Comparison of ENCODE assay signal across 7 mouse cellular contexts in genomic region chr15:85036566-85037342, GRCm38 (mm10). TPM values are rescaled to one million over a fixed set of nuclear protein-coding genes. Genes with fewer than 3 reads are reported as not detected.
A peak's percentile ranks its signal among the peaks of the same experiment; 100 is the strongest.
DNase-seq lines count a peak whose midpoint lies in the region; ATAC-seq lines count a peak whose summit lies in the region.

No protein-coding gene starts in this region.

- peak overlapping the region; percentile 82 for H3K9ac ChIP-seq in midbrain, embryonic 13.5 days (replicated peaks)

- H3K27ac ChIP-seq in limb, embryonic 10.5 days: peak overlapping the region; percentile 89
- no peak overlapping the region for H3K27ac ChIP-seq in midbrain, embryonic 13.5 days

- peak overlapping the region; percentile 82 for H3K4me3 ChIP-seq in limb, embryonic 10.5 days
- peak overlapping the region; percentile 70 for H3K4me3 ChIP-seq in midbrain, embryonic 13.5 days (replicated peaks)

- H3K36me3 ChIP-seq in limb, embryonic 10.5 days: no peaks in the 10 kb centered on the region
- H3K36me3 ChIP-seq in midbrain, embryonic 13.5 days: no peaks in the 10 kb centered on the region

- no peaks in the 10 kb centered on the region for H3K9me3 ChIP-seq in limb, embryonic 10.5 days (replicated peaks)
- peaks cover 5% of the 10 kb centered on the region; the same call in 1 of the 2 replicates for H3K9me3 ChIP-seq in midbrain, embryonic 13.5 days

- WGBS in limb, embryonic 10.5 days: under 1% methylated on average over 74 of the region's 75 CpGs
- WGBS in midbrain, embryonic 13.5 days: under 1% methylated on average over 75 of the region's 75 CpGs

- ATAC-seq in granulocyte monocyte progenitor cell, adult 5-6 weeks (replicated peaks; ENCODE audit: poor library complexity, severe bottlenecking): peak; percentile 91
- peak; percentile 96 for ATAC-seq in midbrain, embryonic 13.5 days

- peak overlapping the region; percentile 87 for H3K4me2 ChIP-seq in midbrain, embryonic 13.5 days (replicated peaks)

- H3K4me1 ChIP-seq in limb, embryonic 10.5 days: peaks cover 41% of the 10 kb centered on the region
- H3K4me1 ChIP-seq in midbrain, embryonic 13.5 days (replicated peaks): peaks cover 34% of the 10 kb centered on the region

- DNase-seq in adrenal gland, adult 8-10 months: peak; percentile 97
- DNase-seq in embryo, embryonic 9.5 days (ENCODE audit: extremely low spot score): peak; percentile 98
- DNase-seq in kidney, adult 11 months: peak; percentile 97
- peak; percentile 96 for DNase-seq in limb, embryonic 10.5 days (ENCODE audit: low spot score)
- peak; percentile 96 for DNase-seq in spleen, adult 12 weeks (ENCODE audit: low spot score)

- H3K27me3 ChIP-seq in limb, embryonic 10.5 days (ENCODE audit: low read depth, poor library complexity, severe bottlenecking): peaks cover 11% of the 10 kb centered on the region; the same call in 1 of the 2 replicates
- peaks cover 13% of the 10 kb centered on the region for H3K27me3 ChIP-seq in midbrain, embryonic 13.5 days

RNA-seq across cellular contexts. Expression of gene Fam118a, which starts 8.0 kb away (rescaled TPM):
- 10 to 100 TPM; 12.6 to 17.2 (median 15.2) TPM for total RNA-seq in adrenal gland, adult 8-10 months (2022)
- total RNA-seq in granulocyte monocyte progenitor cell, adult 5-6 weeks (2014; fragmentation: Nextera tagmentation): 4.6 and 8.7 TPM in 2 replicates
- total RNA-seq in granulocyte monocyte progenitor cell, adult 5-6 weeks (2017): 12.9 and 14.8 TPM in 2 replicates
- 30.0 and 30.4 TPM in 2 replicates for polyA plus RNA-seq in limb, embryonic 10.5 days (2016; fragmentation: Nextera tagmentation; extraction: Ambion mirVana)
- polyA plus RNA-seq in midbrain, embryonic 13.5 days (2015; fragmentation: Nextera tagmentation; extraction: Ambion mirVana): 24.4 and 26.0 TPM in 2 replicates

RNA-seq across cellular contexts. Expression of gene Upk3a, which starts 19.8 kb away (rescaled TPM):
- total RNA-seq in adrenal gland, adult 8-10 months (2022): not detected
- total RNA-seq in granulocyte monocyte progenitor cell, adult 5-6 weeks (2014; fragmentation: Nextera tagmentation): not detected in 2 replicates
- total RNA-seq in granulocyte monocyte progenitor cell, adult 5-6 weeks (2017): not detected in 2 replicates
- not detected in 2 replicates for polyA plus RNA-seq in limb, embryonic 10.5 days (2016; fragmentation: Nextera tagmentation; extraction: Ambion mirVana)
- polyA plus RNA-seq in midbrain, embryonic 13.5 days (2015; fragmentation: Nextera tagmentation; extraction: Ambion mirVana): 0.39 and 0.43 TPM in 2 replicates

RNA-seq across cellular contexts. Expression of gene 5031439G07Rik, which starts 48.4 kb away (rescaled TPM):
- 10 to 100 TPM; 36.8 to 56.2 (median 47.5) TPM for total RNA-seq in adrenal gland, adult 8-10 months (2022)
- total RNA-seq in granulocyte monocyte progenitor cell, adult 5-6 weeks (2014; fragmentation: Nextera tagmentation): 14.1 and 20.8 TPM in 2 replicates
- 12.2 and 14.2 TPM in 2 replicates for total RNA-seq in granulocyte monocyte progenitor cell, adult 5-6 weeks (2017)
- polyA plus RNA-seq in limb, embryonic 10.5 days (2016; fragmentation: Nextera tagmentation; extraction: Ambion mirVana): 9.7 and 10.1 TPM in 2 replicates
- polyA plus RNA-seq in midbrain, embryonic 13.5 days (2015; fragmentation: Nextera tagmentation; extraction: Ambion mirVana): 17.4 and 19.0 TPM in 2 replicates
